Mouse (Mus musculus): Measurements from ENCODE around the gene A630001G21Rik. TPM values are rescaled to one million over a fixed set of nuclear protein-coding genes. Genes with fewer than 3 reads are reported as not detected.

The A630001G21Rik gene
- polyA plus RNA-seq, 1 experiment = 2.5 TPM

DNA sequence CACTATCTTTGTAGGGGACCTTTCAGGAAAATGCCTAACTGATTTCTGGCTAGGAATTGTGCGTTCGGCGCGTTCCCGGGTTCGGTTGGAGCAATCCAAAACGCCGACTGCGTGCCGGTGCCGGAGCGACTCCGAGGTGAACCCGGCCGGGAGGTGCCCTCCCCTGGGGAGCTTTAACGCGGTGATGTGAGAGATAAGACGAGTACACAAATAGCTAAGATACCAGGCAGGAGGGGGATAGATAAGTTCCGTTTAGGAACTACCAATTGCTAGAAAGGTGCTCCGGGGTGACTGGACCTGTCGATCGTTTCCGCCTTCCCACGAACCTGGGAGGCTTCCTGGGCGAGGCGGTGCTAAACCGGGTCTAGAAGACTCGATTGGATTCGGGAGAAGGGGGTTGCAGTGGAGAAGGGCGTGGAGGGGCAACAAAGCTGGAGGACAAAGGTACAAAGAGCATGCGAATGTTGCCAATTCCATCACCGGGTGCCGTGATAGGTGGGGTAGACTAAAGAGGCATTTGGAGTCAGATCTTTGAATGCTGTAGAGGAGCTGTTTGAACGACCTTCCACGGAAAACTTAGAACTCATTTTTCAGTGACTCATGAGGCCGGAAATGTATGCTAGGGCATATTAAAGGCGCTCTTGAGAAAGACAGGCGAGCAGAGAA lies 15.8 kb upstream of the A630001G21Rik start:
- peak; percentile 72 for DNase-seq
- no peaks in the 10 kb centered on the region for H3K36me3 ChIP-seq (ENCODE audit: control insufficient read depth, insufficient read depth, low read length)
- peaks cover 13% of the 10 kb centered on the region for H3K4me1 ChIP-seq (ENCODE audit: control insufficient read depth, insufficient read depth, low read length)
- TF ChIP-seq POLR2A (IDR thresholded peaks at IDR 0.05; ENCODE audit: low read depth, low read length) (no peak), CTCF (conservative IDR thresholded peaks at IDR 0.05; ENCODE audit: insufficient read depth, insufficient read length, low read depth, low read length) (no peak)
- no peaks in the 10 kb centered on the region for H3K27me3 ChIP-seq (replicated peaks; ENCODE audit: control insufficient read depth, insufficient read depth, low read length)
- H3K4me3 ChIP-seq (ENCODE audit: insufficient read depth, low read depth, low read length) = peak overlapping the region; percentile 99
- H3K27ac ChIP-seq (ENCODE audit: insufficient read depth, low read depth, low read length) = peak overlapping the region; percentile 98
- WGBS = under 1% methylated on average over 38 of the region's 38 CpGs

- TF ChIP-seq POLR2A (IDR thresholded peaks at IDR 0.05; ENCODE audit: low read depth, low read length) (peak; percentile 56), CTCF (conservative IDR thresholded peaks at IDR 0.05; ENCODE audit: insufficient read depth, insufficient read length, low read depth, low read length) (peak; percentile 51)
- H3K27me3 ChIP-seq (replicated peaks; ENCODE audit: control insufficient read depth, insufficient read depth, low read length) = no peaks in the 10 kb centered on the region
- H3K27ac ChIP-seq (ENCODE audit: insufficient read depth, low read depth, low read length) = peak within 1 kb of the TSS; percentile 98
- peak within 1 kb of the TSS; percentile 99 for H3K4me3 ChIP-seq (ENCODE audit: insufficient read depth, low read depth, low read length)
- peak; percentile 91 for DNase-seq
- peaks cover 13% of the 10 kb centered on the region for H3K4me1 ChIP-seq (ENCODE audit: control insufficient read depth, insufficient read depth, low read length)
- no peaks in the 10 kb centered on the region for H3K36me3 ChIP-seq (ENCODE audit: control insufficient read depth, insufficient read depth, low read length)
- WGBS = under 1% methylated on average over 112 of the region's 118 CpGs
These were observed 15.0 kb upstream of the A630001G21Rik start, which contains the start of gene Cab39 for GRCm38 (mm10) chr1:85793208-85794105. Cab39 (plus strand) TSS chr1:85793441.

- no peak for DNase-seq
- H3K4me3 ChIP-seq (ENCODE audit: insufficient read depth, low read depth, low read length) = no peak overlapping the region
- WGBS = 81% methylated on average over 3 of the region's 3 CpGs
- H3K36me3 ChIP-seq (ENCODE audit: control insufficient read depth, insufficient read depth, low read length) = no peaks in the 10 kb centered on the region
- H3K4me1 ChIP-seq (ENCODE audit: control insufficient read depth, insufficient read depth, low read length) = peaks cover 6% of the 10 kb centered on the region; the same call in 1 of the 2 replicates
- TF ChIP-seq POLR2A (IDR thresholded peaks at IDR 0.05; ENCODE audit: low read depth, low read length) (no peak), CTCF (conservative IDR thresholded peaks at IDR 0.05; ENCODE audit: insufficient read depth, insufficient read length, low read depth, low read length) (no peak)
- H3K27me3 ChIP-seq (replicated peaks; ENCODE audit: control insufficient read depth, insufficient read depth, low read length) = no peaks in the 10 kb centered on the region
- no peak overlapping the region for H3K27ac ChIP-seq (ENCODE audit: insufficient read depth, low read depth, low read length)
These were observed 13.0 kb upstream of the A630001G21Rik start for GRCm38 (mm10) chr1:85791476-85791875.

GRCm38 (mm10) chr1:85790565-85790964 lies 12.1 kb upstream of the A630001G21Rik start:
- H3K27me3 ChIP-seq (replicated peaks; ENCODE audit: control insufficient read depth, insufficient read depth, low read length) = no peaks in the 10 kb centered on the region
- no peak overlapping the region for H3K4me3 ChIP-seq (ENCODE audit: insufficient read depth, low read depth, low read length)
- H3K27ac ChIP-seq (ENCODE audit: insufficient read depth, low read depth, low read length) = no peak overlapping the region
- H3K36me3 ChIP-seq (ENCODE audit: control insufficient read depth, insufficient read depth, low read length) = no peaks in the 10 kb centered on the region
- peaks cover 4% of the 10 kb centered on the region; the same call in 1 of the 2 replicates for H3K4me1 ChIP-seq (ENCODE audit: control insufficient read depth, insufficient read depth, low read length)
- 65% methylated on average over 3 of the region's 3 CpGs for WGBS
- no peak for TF ChIP-seq CTCF (conservative IDR thresholded peaks at IDR 0.05; ENCODE audit: insufficient read depth, insufficient read length, low read depth, low read length)
- no peak for TF ChIP-seq POLR2A (IDR thresholded peaks at IDR 0.05; ENCODE audit: low read depth, low read length)
- no peak for DNase-seq

DNA sequence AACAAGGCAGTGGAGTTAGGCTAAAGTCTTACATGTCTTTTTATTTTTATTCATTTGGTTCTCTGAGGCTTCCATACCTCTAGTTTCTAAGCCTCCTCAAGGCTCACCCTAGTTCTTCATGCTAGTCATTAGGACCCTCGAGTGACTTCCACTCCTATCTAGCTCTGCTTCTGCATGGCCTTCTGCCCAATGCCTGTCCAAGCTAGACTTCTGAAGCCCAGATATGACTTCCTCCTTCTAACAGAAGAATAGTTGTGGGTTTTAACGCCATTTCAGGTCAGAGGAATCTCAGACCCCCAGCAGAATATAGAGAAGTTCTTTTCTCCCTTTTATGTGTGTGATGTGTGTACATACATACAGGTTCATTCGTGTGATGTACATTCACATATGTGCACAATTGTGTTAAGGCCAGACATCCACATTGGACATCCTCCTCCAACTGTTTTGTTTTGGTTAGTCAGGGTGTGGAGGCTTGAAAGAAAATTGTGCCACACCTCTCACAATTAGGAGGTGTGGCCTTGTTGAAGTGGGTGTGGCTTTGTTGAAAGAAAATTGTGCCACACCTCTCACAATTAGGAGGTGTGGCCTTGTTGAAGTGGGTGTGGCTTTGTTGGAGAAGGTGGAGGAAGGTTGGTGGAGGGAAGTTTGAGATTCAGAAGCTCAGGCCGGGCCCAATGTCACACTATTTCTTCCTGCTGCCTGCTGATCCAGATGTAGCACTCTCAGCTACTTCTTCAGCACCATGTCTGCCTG lies 1.2 kb upstream of the A630001G21Rik start:
- Histone ChIP-seq H3K4me3 (ENCODE audit: insufficient read depth, low read depth, low read length) (no peak overlapping the region), H3K4me1 (ENCODE audit: control insufficient read depth, insufficient read depth, low read length) (no peaks in the 10 kb centered on the region), H3K27ac (ENCODE audit: insufficient read depth, low read depth, low read length) (no peak overlapping the region), H3K36me3 (ENCODE audit: control insufficient read depth, insufficient read depth, low read length) (no peaks in the 10 kb centered on the region), H3K27me3 (replicated peaks; ENCODE audit: control insufficient read depth, insufficient read depth, low read length) (no peaks in the 10 kb centered on the region)
- 74% methylated on average over 4 of the region's 4 CpGs for WGBS
- TF ChIP-seq CTCF (conservative IDR thresholded peaks at IDR 0.05; ENCODE audit: insufficient read depth, insufficient read length, low read depth, low read length) (no peak), POLR2A (IDR thresholded peaks at IDR 0.05; ENCODE audit: low read depth, low read length) (no peak)
- DNase-seq = no peak

DNA sequence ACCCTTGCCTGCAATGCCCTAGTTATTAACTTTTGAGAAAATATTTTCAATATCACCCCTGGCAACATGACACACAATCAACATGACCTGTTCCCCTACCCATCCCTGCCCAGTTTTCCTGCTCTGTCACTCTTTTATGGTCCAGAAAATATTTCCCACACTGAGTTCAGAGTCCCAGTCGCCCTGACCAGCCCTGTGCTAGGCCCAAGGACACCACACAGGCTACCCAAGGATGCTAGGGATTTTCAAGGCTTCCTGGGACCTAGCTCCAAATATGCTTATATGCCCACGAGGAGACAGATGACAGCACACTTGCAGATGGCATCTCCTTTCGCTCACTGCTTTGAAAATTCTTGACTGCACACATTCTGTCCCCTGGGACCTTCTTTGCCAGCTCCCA lies 569 bp upstream of the A630001G21Rik start:
- Histone ChIP-seq H3K4me3 (ENCODE audit: insufficient read depth, low read depth, low read length) (no peak overlapping the region), H3K27ac (ENCODE audit: insufficient read depth, low read depth, low read length) (no peak overlapping the region), H3K4me1 (ENCODE audit: control insufficient read depth, insufficient read depth, low read length) (no peaks in the 10 kb centered on the region), H3K36me3 (ENCODE audit: control insufficient read depth, insufficient read depth, low read length) (no peaks in the 10 kb centered on the region), H3K27me3 (replicated peaks; ENCODE audit: control insufficient read depth, insufficient read depth, low read length) (no peaks in the 10 kb centered on the region)
- TF ChIP-seq CTCF (conservative IDR thresholded peaks at IDR 0.05; ENCODE audit: insufficient read depth, insufficient read length, low read depth, low read length) (no peak), POLR2A (IDR thresholded peaks at IDR 0.05; ENCODE audit: low read depth, low read length) (no peak)
- DNase-seq = no peak
- WGBS = 61% methylated on average over 3 of the region's 3 CpGs

Data from kidney, adult 2 months (tissue).